Mouse (Mus musculus) thymus, adult 2 months (tissue): ENCODE data around the gene Nek2. TPM values are rescaled to one million over a fixed set of nuclear protein-coding genes. Genes with fewer than 3 reads are reported as not detected.

Experiments
- DNase-seq: peaks from one replicate; pipeline ENCODE4 v3.0.0; 2021
- H3K27ac ChIP-seq: fragments of 200-500 bp; 2 replicates; pipeline ENCODE4 v1.5.1; 2012; ENCODE audit warnings: low read length, control low read depth; ENCODE audit not compliant: control insufficient read depth, insufficient read depth
- H3K27me3 ChIP-seq: fragments of 200-500 bp; 2 replicates; pipeline ENCODE4 v1.6.1; 2012; ENCODE audit warnings: mild to moderate bottlenecking, low read length, moderate library complexity, mixed read lengths; ENCODE audit not compliant: control insufficient read depth, insufficient read depth
- H3K36me3 ChIP-seq: fragments of 200-500 bp; 2 replicates; pipeline ENCODE4 v1.6.1; 2012; ENCODE audit warnings: mild to moderate bottlenecking, low read length, moderate library complexity; ENCODE audit not compliant: control insufficient read depth, insufficient read depth
- H3K4me1 ChIP-seq: fragments of 200-500 bp; replicated peaks from 2 replicates; pipeline ENCODE4 v1.6.1; 2012; ENCODE audit warnings: low read length; ENCODE audit not compliant: control insufficient read depth, insufficient read depth
- H3K4me3 ChIP-seq: fragments of 200-500 bp; 2 replicates; pipeline ENCODE4 v1.5.1; 2012; ENCODE audit warnings: mild to moderate bottlenecking, low read length, control low read depth, moderate library complexity; ENCODE audit not compliant: control insufficient read depth, insufficient read depth
- CTCF ChIP-seq: fragments of 200-500 bp; IDR thresholded peaks from 2 replicates; pipeline ENCODE4 v1.5.1; 2012; ENCODE audit warnings: mild to moderate bottlenecking, control low read depth, low read length, moderate library complexity, borderline replicate concordance; ENCODE audit not compliant: control insufficient read depth, poor library complexity, insufficient read depth; ENCODE audit errors: extremely low read depth
- POLR2A ChIP-seq: fragments of 200-500 bp; IDR thresholded peaks from 2 replicates; pipeline ENCODE4 v1.6.1; 2012; ENCODE audit warnings: mild to moderate bottlenecking, low read length, control low read depth, moderate library complexity; ENCODE audit not compliant: control insufficient read depth, poor library complexity, insufficient read depth; ENCODE audit errors: extremely low read depth
- WGBS: fragments of 180-500 bp; shearing (Covaris S2); methylation state at CpG from one replicate; pipeline ENCODE4 v1.1.7; 2018; 5-methylcytosine and 5-hydroxymethylcytosine counted together
- polyA plus RNA-seq: library from polyadenylated mRNA; depleted of rRNA; stranded (reverse); fragments of >200 nt; gene quantifications from 2 replicates; pipeline ENCODE4 v1.2.3, GENCODE M21; 2012

Nek2 gene
- polyA plus RNA-seq, 1 experiment: 14.9 TPM

DNA sequence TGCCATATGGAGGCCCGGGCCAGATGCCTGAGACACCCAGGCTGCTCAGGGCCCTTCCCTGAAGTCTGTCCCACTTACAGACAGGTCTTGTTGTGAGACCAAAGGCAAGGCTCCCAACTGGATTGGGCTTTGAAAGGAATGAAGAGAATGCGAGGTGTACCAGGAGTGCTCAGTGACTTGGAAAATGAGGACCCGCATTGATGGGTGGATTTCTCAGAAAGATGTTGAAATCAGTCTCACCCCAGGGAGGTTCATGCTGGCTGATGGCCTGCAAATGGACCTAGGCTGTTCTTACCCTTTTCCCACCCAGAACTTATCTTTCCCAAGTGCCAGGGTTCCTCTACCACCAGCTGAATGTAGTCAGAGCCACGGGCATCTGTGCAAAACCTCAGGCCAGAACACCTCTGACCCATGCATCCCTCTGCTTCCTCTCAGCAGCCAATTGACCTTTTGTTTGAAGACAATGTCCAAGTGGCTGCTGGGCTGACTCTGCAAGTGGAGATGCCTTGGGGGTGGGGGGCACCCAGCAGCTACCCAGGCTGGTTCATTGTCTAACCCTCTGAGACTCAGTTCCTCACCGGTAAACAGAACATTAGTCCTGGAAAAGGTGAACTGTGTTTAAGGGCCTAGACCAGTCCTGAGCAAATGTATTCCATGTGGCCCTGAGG lies 15.2 kb downstream of the Nek2 start:
- Histone ChIP-seq H3K4me3 (no peak overlapping the region), H3K4me1 (no peaks in the 10 kb centered on the region)
- no peak for TF ChIP-seq CTCF
- no peak for TF ChIP-seq POLR2A

DNA sequence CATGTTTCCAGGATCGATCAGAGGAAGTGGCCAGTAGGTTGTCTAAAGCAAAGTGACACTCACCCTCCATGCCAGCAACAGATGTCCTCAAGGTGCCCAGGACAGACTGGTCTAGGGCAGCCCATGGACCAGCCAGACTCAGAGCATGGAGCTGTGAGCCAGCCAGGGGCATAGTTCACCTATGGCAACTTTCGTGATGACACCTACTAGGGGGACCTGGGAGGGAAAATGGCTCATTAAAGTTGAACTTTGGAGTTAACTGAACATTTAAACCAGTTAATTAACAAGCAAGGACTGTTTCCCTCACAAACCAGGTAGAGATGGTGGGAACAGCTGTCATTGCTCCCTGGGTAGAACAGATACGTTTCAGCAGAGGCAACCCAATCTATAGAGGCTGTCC lies 16.4 kb downstream of the Nek2 start:
- no peak for DNase-seq
- Histone ChIP-seq H3K27me3 (no peaks in the 10 kb centered on the region), H3K27ac (no peak overlapping the region), H3K4me3 (no peak overlapping the region), H3K36me3 (no peaks in the 10 kb centered on the region), H3K4me1 (no peaks in the 10 kb centered on the region)
- WGBS: 88% methylated on average over 3 of the region's 3 CpGs
- TF ChIP-seq POLR2A: no peak

More for the DNA sequence above, 15.2 kb downstream of the Nek2 start:
- WGBS: 95% methylated on average over 5 of the region's 5 CpGs
- Histone ChIP-seq H3K36me3 (peaks cover 4% of the 10 kb centered on the region; the same call in 1 of the 2 replicates), H3K27me3 (no peaks in the 10 kb centered on the region), H3K27ac (no peak overlapping the region)
- DNase-seq: no peak

DNA sequence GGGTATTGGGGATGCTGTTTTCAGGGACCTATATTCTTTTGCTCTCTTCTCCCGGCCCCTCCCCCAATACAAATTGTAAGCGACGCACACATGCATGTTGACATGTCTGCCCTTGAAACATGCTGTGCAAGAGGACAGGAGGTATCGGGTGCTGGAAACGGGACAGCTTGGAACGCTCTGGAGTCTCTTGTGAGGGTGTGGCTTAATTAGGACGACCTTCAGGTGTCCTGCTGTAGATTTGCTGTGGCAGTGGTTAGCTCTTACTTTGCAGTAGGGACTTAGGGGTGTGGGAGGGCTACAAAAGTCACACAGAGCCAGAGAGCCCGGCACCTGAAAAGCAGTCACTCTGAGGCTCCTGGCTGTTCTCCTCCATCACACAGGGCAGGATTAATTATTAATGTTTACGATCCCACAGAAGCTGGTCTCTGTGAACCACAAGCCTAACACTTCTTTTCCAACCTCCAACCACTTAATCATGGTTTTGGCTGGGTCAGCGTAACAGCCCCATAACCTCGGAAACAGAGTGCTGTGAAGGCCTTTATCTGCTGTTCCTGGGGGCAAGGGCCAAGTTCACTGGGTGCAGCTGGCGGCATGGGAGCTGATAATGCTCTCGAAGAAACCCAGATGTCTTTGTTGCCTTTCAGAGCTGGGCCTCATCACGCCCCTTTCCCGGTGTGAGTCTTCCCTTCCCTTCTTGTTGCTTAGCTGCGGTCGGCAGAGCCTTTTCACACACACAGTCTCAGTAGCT lies 17.9 kb downstream of the Nek2 start:
- H3K4me1 ChIP-seq: no peaks in the 10 kb centered on the region

DNA sequence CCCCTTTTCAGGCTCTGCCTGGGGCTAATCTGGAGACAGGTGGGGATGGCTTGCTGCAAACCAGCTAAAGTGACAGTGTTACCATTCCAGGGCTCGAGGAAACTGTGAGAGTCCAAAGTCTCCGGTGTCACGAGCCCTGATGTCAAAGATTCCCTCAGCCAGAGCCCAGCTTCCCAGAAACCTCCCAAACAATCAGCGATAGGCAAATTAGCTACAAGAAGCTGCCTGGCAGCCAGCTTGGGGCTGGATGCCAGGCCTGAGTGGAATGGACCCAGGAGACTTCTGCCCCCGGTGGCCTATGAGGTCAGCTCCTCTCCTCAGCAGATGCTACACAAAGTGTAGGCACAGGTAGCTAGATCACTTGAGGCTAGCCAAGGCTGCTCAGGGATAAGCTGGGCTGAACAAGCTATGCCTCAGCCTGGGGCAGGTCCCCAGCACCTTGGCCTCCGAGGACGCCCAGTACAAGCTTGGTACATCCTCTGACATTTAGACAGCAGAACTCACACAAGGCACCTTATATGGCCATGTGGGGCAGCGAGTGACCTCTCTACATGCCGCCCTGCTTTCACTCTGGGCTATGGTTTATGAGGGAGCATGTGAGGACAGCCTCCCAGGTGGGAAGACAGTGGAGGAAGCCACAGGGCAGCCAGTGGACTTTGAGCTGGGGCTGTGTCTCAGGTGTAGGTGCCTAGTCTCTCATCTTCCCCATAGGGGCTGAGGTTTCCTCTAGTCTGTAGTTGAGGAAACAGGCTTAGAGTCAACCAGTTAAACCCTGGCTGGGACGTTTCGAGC lies 19.7 kb downstream of the Nek2 start:
- TF ChIP-seq CTCF: no peak
- no peak for TF ChIP-seq POLR2A
- Histone ChIP-seq H3K36me3 (no peaks in the 10 kb centered on the region), H3K4me3 (no peak overlapping the region), H3K27ac (no peak overlapping the region), H3K4me1 (no peaks in the 10 kb centered on the region), H3K27me3 (no peaks in the 10 kb centered on the region)
- 86% methylated on average over 11 of the region's 11 CpGs for WGBS
- no peak for DNase-seq

More for the DNA sequence above, 17.9 kb downstream of the Nek2 start:
- H3K27ac ChIP-seq: no peak overlapping the region
- H3K27me3 ChIP-seq: no peaks in the 10 kb centered on the region
- TF ChIP-seq POLR2A: no peak
- TF ChIP-seq CTCF: no peak
- WGBS: 90% methylated on average over 17 of the region's 17 CpGs
- H3K4me3 ChIP-seq: no peak overlapping the region
- DNase-seq: no peak
- no peaks in the 10 kb centered on the region for H3K36me3 ChIP-seq

DNA sequence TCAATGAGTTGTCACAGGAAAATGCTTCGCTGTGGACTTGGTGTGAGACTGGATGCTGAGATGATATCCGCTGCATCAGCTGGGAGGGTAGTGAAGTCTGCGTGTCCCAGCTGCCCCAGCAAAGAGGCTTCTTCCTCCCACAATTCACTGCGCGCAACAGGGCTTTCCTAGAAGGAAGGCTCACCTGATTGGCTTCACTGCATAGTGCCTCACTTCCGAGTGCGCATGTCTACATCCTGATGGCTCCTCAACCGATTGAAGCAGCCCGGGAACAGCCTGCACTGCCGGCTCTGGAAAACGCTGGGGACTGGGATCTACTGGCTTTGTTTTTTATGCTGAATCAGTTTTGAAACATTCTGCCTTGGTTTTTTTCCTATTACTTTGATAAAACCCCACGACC lies 21.0 kb downstream of the Nek2 start:
- TF ChIP-seq CTCF (no peak), POLR2A (no peak)
- 92% methylated on average over 12 of the region's 12 CpGs for WGBS

DNA sequence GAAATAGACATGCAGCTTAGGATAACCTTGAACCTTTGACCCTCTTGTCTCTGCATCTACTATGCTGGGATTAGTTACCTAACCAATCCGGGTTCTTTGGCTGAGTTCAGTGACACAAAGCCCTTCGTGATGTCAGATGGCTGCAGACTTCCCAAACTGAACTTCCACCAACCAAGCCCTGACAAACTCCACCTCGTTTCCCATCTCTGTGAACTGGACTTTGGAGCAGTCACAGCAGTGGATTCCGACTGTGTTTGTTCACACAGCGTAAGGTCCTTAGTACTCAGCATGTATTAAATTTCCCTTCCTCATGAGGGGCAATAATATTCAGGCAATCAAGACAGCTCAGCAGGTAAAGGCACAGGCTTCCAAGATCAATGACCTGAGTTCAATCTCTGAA lies 25.4 kb downstream of the Nek2 start:
- DNase-seq: no peak
- no peaks in the 10 kb centered on the region for H3K4me1 ChIP-seq
- no peaks in the 10 kb centered on the region for H3K36me3 ChIP-seq
- H3K27me3 ChIP-seq: no peaks in the 10 kb centered on the region
- WGBS: 95% methylated on average over 5 of the region's 5 CpGs
- no peak overlapping the region for H3K27ac ChIP-seq
- no peak for TF ChIP-seq POLR2A
- TF ChIP-seq CTCF: no peak
- H3K4me3 ChIP-seq: no peak overlapping the region

More for the DNA sequence above, 21.0 kb downstream of the Nek2 start:
- H3K4me3 ChIP-seq: no peak overlapping the region
- H3K27me3 ChIP-seq: no peaks in the 10 kb centered on the region
- no peak for DNase-seq
- no peak overlapping the region for H3K27ac ChIP-seq
- no peaks in the 10 kb centered on the region for H3K36me3 ChIP-seq
- H3K4me1 ChIP-seq: no peaks in the 10 kb centered on the region
